Mouse (Mus musculus): ENCODE results near the gene Sprr3. TPM values are rescaled to one million over a fixed set of nuclear protein-coding genes. Genes with fewer than 3 reads are reported as not detected.

The Sprr3 gene
- total and polyA plus RNA-seq, 2 experiments: not detected

DNA sequence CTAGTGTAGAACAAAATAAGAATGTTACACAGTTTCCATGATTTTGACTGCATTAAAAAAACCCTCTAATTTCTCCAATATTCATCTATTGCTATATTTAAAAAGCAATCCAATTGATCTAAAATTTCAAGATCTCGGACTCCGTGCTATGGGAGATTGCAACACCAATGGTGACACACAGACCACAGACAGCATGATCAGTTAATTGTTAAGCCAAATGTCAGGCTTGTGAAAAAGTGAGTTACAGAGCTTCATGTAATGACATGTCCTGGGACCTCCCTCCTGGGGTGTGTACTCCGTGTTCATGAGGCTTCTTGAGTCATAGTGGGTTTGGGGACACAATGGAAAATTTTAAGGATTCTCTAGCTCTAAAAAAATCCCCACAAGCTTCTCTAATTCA is 18.3 kb downstream of the Sprr3 start:
- Histone ChIP-seq H3K9ac (ENCODE audit: low read depth, low read length) (no peak overlapping the region), H3K27me3 (ENCODE audit: control insufficient read depth, insufficient read depth, low read length) (no peaks in the 10 kb centered on the region), H3K79me2 (ENCODE audit: control insufficient read depth, insufficient read depth, low read length) (no peaks in the 10 kb centered on the region), H3K36me3 (ENCODE audit: control insufficient read depth, insufficient read depth, low read length) (no peaks in the 10 kb centered on the region), H3K27ac (replicated peaks; ENCODE audit: insufficient read depth, low read depth, low read length) (no peak overlapping the region), H3K4me1 (ENCODE audit: control insufficient read depth, insufficient read depth, low read length) (no peaks in the 10 kb centered on the region), H3K4me3 (ENCODE audit: insufficient read depth, low read depth, low read length) (no peak overlapping the region)
- TF ChIP-seq POLR2A (IDR thresholded peaks at IDR 0.05; ENCODE audit: extremely low read depth, insufficient read depth, low read length) (no peak), CTCF (IDR thresholded peaks at IDR 0.05; ENCODE audit: low read depth, low read length) (no peak)
- DNase-seq (ENCODE audit: extremely low read depth, low read depth, low spot score): peak; percentile 69
- WGBS: 31% methylated on average over 3 of the region's 3 CpGs

DNA sequence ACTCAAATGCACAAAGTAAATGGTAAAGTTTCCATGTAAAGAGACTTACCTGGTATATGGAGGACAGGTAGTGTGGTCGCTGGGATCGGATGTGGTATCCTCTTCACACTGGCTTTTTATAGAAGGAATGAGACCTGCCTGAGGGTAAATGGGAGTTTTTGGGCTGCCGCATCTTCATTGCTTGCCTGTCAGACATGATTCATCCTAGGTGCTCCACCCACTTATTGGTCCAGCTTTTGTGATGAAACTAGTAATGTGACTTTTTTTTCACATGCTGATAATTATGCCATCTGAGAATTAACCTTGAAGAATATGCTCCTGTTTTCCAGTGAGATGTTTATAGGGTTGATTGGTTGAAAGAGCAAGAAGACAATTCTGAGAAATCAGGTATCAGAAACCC is 19.8 kb downstream of the Sprr3 start, which contains the start of gene Sprr1b:
Sprr1b (minus strand) TSS at position 101 of the 400 bp plus-strand sequence.
- Histone ChIP-seq H3K4me1 (ENCODE audit: control insufficient read depth, insufficient read depth, low read length) (no peaks in the 10 kb centered on the region), H3K79me2 (ENCODE audit: control insufficient read depth, insufficient read depth, low read length) (no peaks in the 10 kb centered on the region), H3K27ac (replicated peaks; ENCODE audit: insufficient read depth, low read depth, low read length) (no peak within 1 kb of the TSS), H3K4me3 (ENCODE audit: insufficient read depth, low read depth, low read length) (no peak within 1 kb of the TSS), H3K36me3 (ENCODE audit: control insufficient read depth, insufficient read depth, low read length) (no peaks in the 10 kb centered on the region), H3K9ac (ENCODE audit: low read depth, low read length) (no peak within 1 kb of the TSS), H3K27me3 (ENCODE audit: control insufficient read depth, insufficient read depth, low read length) (no peaks in the 10 kb centered on the region)
- no peak for TF ChIP-seq POLR2A (IDR thresholded peaks at IDR 0.05; ENCODE audit: extremely low read depth, insufficient read depth, low read length)
- no peak for TF ChIP-seq CTCF (IDR thresholded peaks at IDR 0.05; ENCODE audit: low read depth, low read length)
- DNase-seq (ENCODE audit: extremely low read depth, low read depth, low spot score): no peak
- 100% methylated on average over 3 of the region's 3 CpGs for WGBS

DNA sequence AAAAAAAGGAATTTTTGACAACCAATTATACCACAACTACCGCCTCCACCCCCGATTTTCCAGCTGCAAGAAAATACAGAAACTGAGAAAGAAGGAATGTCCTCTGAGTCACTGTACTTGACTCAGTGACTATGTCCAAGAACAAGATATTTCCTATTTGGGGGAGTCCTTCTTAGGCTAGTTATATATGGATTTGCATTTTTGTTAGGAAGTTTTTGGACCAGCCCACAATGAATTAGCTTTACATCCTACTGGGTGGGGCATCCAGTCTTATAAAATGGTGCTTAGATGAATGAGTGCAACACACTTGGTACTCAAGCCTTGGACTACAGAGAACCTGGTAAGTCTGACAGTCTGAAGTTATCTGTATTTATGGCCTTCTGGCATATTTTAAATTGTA is 26.2 kb downstream of the Sprr3 start, which contains the start of gene Sprr2k:
Sprr2k (plus strand) TSS at position 301 of the 400 bp plus-strand sequence.
- no peak within 1 kb of the TSS for H3K4me3 ChIP-seq (ENCODE audit: insufficient read depth, low read depth, low read length)
- no peaks in the 10 kb centered on the region for H3K4me1 ChIP-seq (ENCODE audit: control insufficient read depth, insufficient read depth, low read length)
- 89% methylated on average over 2 of the region's 2 CpGs for WGBS
- DNase-seq (ENCODE audit: extremely low read depth, low read depth, low spot score): no peak
- H3K27me3 ChIP-seq (ENCODE audit: control insufficient read depth, insufficient read depth, low read length): no peaks in the 10 kb centered on the region
- no peak for TF ChIP-seq CTCF (IDR thresholded peaks at IDR 0.05; ENCODE audit: low read depth, low read length)
- no peak for TF ChIP-seq POLR2A (IDR thresholded peaks at IDR 0.05; ENCODE audit: extremely low read depth, insufficient read depth, low read length)
- H3K27ac ChIP-seq (replicated peaks; ENCODE audit: insufficient read depth, low read depth, low read length): no peak within 1 kb of the TSS
- no peaks in the 10 kb centered on the region for H3K36me3 ChIP-seq (ENCODE audit: control insufficient read depth, insufficient read depth, low read length)
- H3K9ac ChIP-seq (ENCODE audit: low read depth, low read length): no peak within 1 kb of the TSS
- no peaks in the 10 kb centered on the region for H3K79me2 ChIP-seq (ENCODE audit: control insufficient read depth, insufficient read depth, low read length)

DNA sequence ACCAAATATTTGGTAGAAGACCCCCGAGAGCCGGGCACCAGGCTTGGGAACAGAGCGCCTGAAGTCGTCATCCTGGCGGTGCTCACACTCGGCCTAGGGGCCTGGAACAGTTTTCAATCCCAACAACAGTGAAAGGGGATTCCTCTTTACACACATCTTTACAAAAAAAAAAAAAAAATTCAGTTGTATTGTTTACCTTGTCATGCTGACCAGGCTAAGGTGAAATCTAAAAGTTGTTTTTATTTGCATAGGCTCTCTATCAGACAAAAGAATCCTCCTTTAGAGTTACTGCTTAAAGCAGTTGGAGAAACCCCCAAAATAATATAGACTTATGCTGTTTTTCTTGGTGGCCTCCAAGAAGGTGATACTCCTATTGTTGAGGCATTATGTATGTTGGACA is 29.2 kb downstream of the Sprr3 start, which contains the start of gene Gm9774:
Gm9774 (minus strand) TSS at position 101 of the 400 bp plus-strand sequence.
- Histone ChIP-seq H3K4me1 (ENCODE audit: control insufficient read depth, insufficient read depth, low read length) (no peaks in the 10 kb centered on the region), H3K27me3 (ENCODE audit: control insufficient read depth, insufficient read depth, low read length) (no peaks in the 10 kb centered on the region), H3K27ac (replicated peaks; ENCODE audit: insufficient read depth, low read depth, low read length) (no peak within 1 kb of the TSS), H3K9ac (ENCODE audit: low read depth, low read length) (no peak within 1 kb of the TSS), H3K4me3 (ENCODE audit: insufficient read depth, low read depth, low read length) (no peak within 1 kb of the TSS), H3K36me3 (ENCODE audit: control insufficient read depth, insufficient read depth, low read length) (no peaks in the 10 kb centered on the region), H3K79me2 (ENCODE audit: control insufficient read depth, insufficient read depth, low read length) (no peaks in the 10 kb centered on the region)
- WGBS: 89% methylated on average over 6 of the region's 6 CpGs
- no peak for DNase-seq (ENCODE audit: extremely low read depth, low read depth, low spot score)
- no peak for TF ChIP-seq POLR2A (IDR thresholded peaks at IDR 0.05; ENCODE audit: extremely low read depth, insufficient read depth, low read length)
- no peak for TF ChIP-seq CTCF (IDR thresholded peaks at IDR 0.05; ENCODE audit: low read depth, low read length)

DNA sequence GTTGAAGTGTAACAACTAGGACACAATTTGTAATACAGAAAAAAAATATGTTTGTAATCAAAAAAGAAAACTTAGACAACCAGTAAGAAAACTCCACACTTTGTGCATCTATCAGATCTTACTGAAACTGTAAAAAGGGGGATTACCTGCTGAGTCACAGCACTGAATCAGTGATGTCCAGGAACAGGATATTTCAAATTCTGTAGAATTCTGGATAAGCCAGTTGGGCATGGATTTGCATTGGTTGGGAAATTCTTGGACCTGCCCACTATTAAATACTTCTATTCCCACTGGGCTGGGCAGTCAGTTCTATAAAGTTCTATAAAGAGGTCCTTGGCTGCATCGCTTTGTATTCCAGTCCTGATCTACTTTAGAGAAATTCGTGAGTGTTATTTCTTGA is 40.7 kb downstream of the Sprr3 start, which contains the start of gene Sprr2j-ps:
Sprr2j-ps (plus strand) TSS at position 301 of the 400 bp plus-strand sequence.
- Histone ChIP-seq H3K9ac (ENCODE audit: low read depth, low read length) (no peak within 1 kb of the TSS), H3K4me1 (ENCODE audit: control insufficient read depth, insufficient read depth, low read length) (no peaks in the 10 kb centered on the region), H3K27ac (replicated peaks; ENCODE audit: insufficient read depth, low read depth, low read length) (no peak within 1 kb of the TSS), H3K27me3 (ENCODE audit: control insufficient read depth, insufficient read depth, low read length) (no peaks in the 10 kb centered on the region), H3K79me2 (ENCODE audit: control insufficient read depth, insufficient read depth, low read length) (no peaks in the 10 kb centered on the region), H3K36me3 (ENCODE audit: control insufficient read depth, insufficient read depth, low read length) (no peaks in the 10 kb centered on the region), H3K4me3 (ENCODE audit: insufficient read depth, low read depth, low read length) (no peak within 1 kb of the TSS)
- DNase-seq (ENCODE audit: extremely low read depth, low read depth, low spot score): no peak
- no peak for TF ChIP-seq CTCF (IDR thresholded peaks at IDR 0.05; ENCODE audit: low read depth, low read length)
- TF ChIP-seq POLR2A (IDR thresholded peaks at IDR 0.05; ENCODE audit: extremely low read depth, insufficient read depth, low read length): no peak
- 92% methylated on average over 2 of the region's 2 CpGs for WGBS

DNA sequence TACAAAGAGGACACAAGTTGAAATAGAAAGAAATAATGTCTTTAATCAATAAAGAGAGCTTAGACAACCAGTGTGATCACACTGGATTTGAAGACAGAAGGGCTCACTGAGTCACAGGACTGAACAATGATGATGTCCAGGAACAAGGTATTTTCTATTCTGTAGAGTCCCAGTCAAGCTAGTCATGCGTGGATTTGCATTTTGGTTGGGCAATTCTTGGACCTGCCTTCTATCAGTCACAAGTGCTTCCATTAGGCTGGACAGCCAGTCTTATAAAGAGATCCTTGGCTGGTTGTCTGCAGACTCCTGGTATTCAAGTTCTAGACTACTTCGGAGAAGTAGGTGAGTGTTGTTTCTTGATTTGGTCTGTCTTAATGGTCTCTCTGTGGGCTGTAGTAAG is 50.8 kb downstream of the Sprr3 start, which contains the start of gene Sprr2i:
Sprr2i (plus strand) TSS at position 301 of the 400 bp plus-strand sequence.
- Histone ChIP-seq H3K36me3 (ENCODE audit: control insufficient read depth, insufficient read depth, low read length) (no peaks in the 10 kb centered on the region), H3K4me1 (ENCODE audit: control insufficient read depth, insufficient read depth, low read length) (no peaks in the 10 kb centered on the region), H3K9ac (ENCODE audit: low read depth, low read length) (no peak within 1 kb of the TSS), H3K4me3 (ENCODE audit: insufficient read depth, low read depth, low read length) (no peak within 1 kb of the TSS), H3K79me2 (ENCODE audit: control insufficient read depth, insufficient read depth, low read length) (no peaks in the 10 kb centered on the region), H3K27ac (replicated peaks; ENCODE audit: insufficient read depth, low read depth, low read length) (no peak within 1 kb of the TSS), H3K27me3 (ENCODE audit: control insufficient read depth, insufficient read depth, low read length) (no peaks in the 10 kb centered on the region)
- DNase-seq (ENCODE audit: extremely low read depth, low read depth, low spot score): no peak
- 89% methylated on average over 2 of the region's 2 CpGs for WGBS
- TF ChIP-seq CTCF (IDR thresholded peaks at IDR 0.05; ENCODE audit: low read depth, low read length): no peak
- no peak for TF ChIP-seq POLR2A (IDR thresholded peaks at IDR 0.05; ENCODE audit: extremely low read depth, insufficient read depth, low read length)

Other genes with a start within 250 kb of the Sprr3 start
- not detected in 2 replicates for gene Sprr2a1, start 242.9 kb downstream of the Sprr3 start, total RNA-seq (2014; rRNA removed)
- gene Sprr2a1, start 242.9 kb downstream of the Sprr3 start, polyA plus RNA-seq (2012; rRNA removed): 0.06 TPM in 1 of 2 replicates, not detected in the other
- 0.40 TPM in 1 of 2 replicates, not detected in the other for gene Sprr2a2, start 242.8 kb downstream of the Sprr3 start, total RNA-seq (2014; rRNA removed)
- gene Sprr2a2, start 242.8 kb downstream of the Sprr3 start, polyA plus RNA-seq (2012; rRNA removed): 6.9 and 12.2 TPM in 2 replicates
- not detected in 2 replicates for gene Sprr2a3, start 173.3 kb downstream of the Sprr3 start, total RNA-seq (2014; rRNA removed)
- 0.39 TPM in 1 of 2 replicates, not detected in the other for gene Sprr2a3, start 173.3 kb downstream of the Sprr3 start, polyA plus RNA-seq (2012; rRNA removed)
- not detected in 2 replicates for gene Sprr2b, start 142.1 kb downstream of the Sprr3 start, total RNA-seq (2014; rRNA removed)
- gene Sprr2b, start 142.1 kb downstream of the Sprr3 start, polyA plus RNA-seq (2012; rRNA removed): not detected in 2 replicates
- gene Sprr2d, start 119.6 kb downstream of the Sprr3 start, total RNA-seq (2014; rRNA removed): not detected in 2 replicates
- gene Sprr2d, start 119.6 kb downstream of the Sprr3 start, polyA plus RNA-seq (2012; rRNA removed): not detected in 2 replicates
- not detected in 2 replicates for gene Sprr2e, start 106.6 kb downstream of the Sprr3 start, total RNA-seq (2014; rRNA removed)
- gene Sprr2e, start 106.6 kb downstream of the Sprr3 start, polyA plus RNA-seq (2012; rRNA removed): not detected in 2 replicates
- not detected in 2 replicates for gene Sprr2f, start 93.5 kb downstream of the Sprr3 start, total RNA-seq (2014; rRNA removed)
- not detected in 2 replicates for gene Sprr2f, start 93.5 kb downstream of the Sprr3 start, polyA plus RNA-seq (2012; rRNA removed)
- gene Sprr2h, start 73.0 kb downstream of the Sprr3 start, total RNA-seq (2014; rRNA removed): not detected in 2 replicates
- not detected in 2 replicates for gene Sprr2h, start 73.0 kb downstream of the Sprr3 start, polyA plus RNA-seq (2012; rRNA removed)
- not detected in 2 replicates for gene Sprr2i, start 50.7 kb downstream of the Sprr3 start, total RNA-seq (2014; rRNA removed)
- gene Sprr2i, start 50.7 kb downstream of the Sprr3 start, polyA plus RNA-seq (2012; rRNA removed): not detected in 2 replicates
- gene Sprr2j-ps, start 40.6 kb downstream of the Sprr3 start, total RNA-seq (2014; rRNA removed): not detected in 2 replicates
- not detected in 2 replicates for gene Sprr2j-ps, start 40.6 kb downstream of the Sprr3 start, polyA plus RNA-seq (2012; rRNA removed)
- gene Gm9774, start 29.3 kb downstream of the Sprr3 start, total RNA-seq (2014; rRNA removed): 1.6 and 1.7 TPM in 2 replicates
- gene Gm9774, start 29.3 kb downstream of the Sprr3 start, polyA plus RNA-seq (2012; rRNA removed): 4.2 and 5.0 TPM in 2 replicates
- gene Sprr2k, start 26.1 kb downstream of the Sprr3 start, total RNA-seq (2014; rRNA removed): not detected in 2 replicates
- gene Sprr2k, start 26.1 kb downstream of the Sprr3 start, polyA plus RNA-seq (2012; rRNA removed): not detected in 2 replicates
- not detected in 2 replicates for gene Sprr1b, start 19.9 kb downstream of the Sprr3 start, total RNA-seq (2014; rRNA removed)
- not detected in 2 replicates for gene Sprr1b, start 19.9 kb downstream of the Sprr3 start, polyA plus RNA-seq (2012; rRNA removed)
- not detected in 2 replicates for gene Sprr1a, start 27.2 kb upstream of the Sprr3 start, total RNA-seq (2014; rRNA removed)
- not detected in 2 replicates for gene Sprr1a, start 27.2 kb upstream of the Sprr3 start, polyA plus RNA-seq (2012; rRNA removed)
- gene Sprr4, start 41.8 kb upstream of the Sprr3 start, total RNA-seq (2014; rRNA removed): not detected in 2 replicates
- not detected in 2 replicates for gene Sprr4, start 41.8 kb upstream of the Sprr3 start, polyA plus RNA-seq (2012; rRNA removed)
- gene 2310046K23Rik, start 75.8 kb upstream of the Sprr3 start, total RNA-seq (2014; rRNA removed): not detected in 2 replicates
- not detected in 2 replicates for gene 2310046K23Rik, start 75.8 kb upstream of the Sprr3 start, polyA plus RNA-seq (2012; rRNA removed)
- gene Ivl, start 115.0 kb upstream of the Sprr3 start, total RNA-seq (2014; rRNA removed): not detected in 2 replicates
- gene Ivl, start 115.0 kb upstream of the Sprr3 start, polyA plus RNA-seq (2012; rRNA removed): not detected in 2 replicates
- gene Smcp, start 130.3 kb upstream of the Sprr3 start, total RNA-seq (2014; rRNA removed): not detected in 2 replicates
- gene Smcp, start 130.3 kb upstream of the Sprr3 start, polyA plus RNA-seq (2012; rRNA removed): 0.17 TPM in 1 of 2 replicates, not detected in the other
- gene 2210017I01Rik, start 148.8 kb upstream of the Sprr3 start, total RNA-seq (2014; rRNA removed): not detected in 2 replicates
- not detected in 2 replicates for gene 2210017I01Rik, start 148.8 kb upstream of the Sprr3 start, polyA plus RNA-seq (2012; rRNA removed)
- gene Lce6a, start 162.9 kb upstream of the Sprr3 start, total RNA-seq (2014; rRNA removed): not detected in 2 replicates
- gene Lce6a, start 162.9 kb upstream of the Sprr3 start, polyA plus RNA-seq (2012; rRNA removed): not detected in 2 replicates
- not detected in 2 replicates for gene Lce1a1, start 189.6 kb upstream of the Sprr3 start, total RNA-seq (2014; rRNA removed)
- not detected in 2 replicates for gene Lce1a1, start 189.6 kb upstream of the Sprr3 start, polyA plus RNA-seq (2012; rRNA removed)
- gene Lce1b, start 198.2 kb upstream of the Sprr3 start, total RNA-seq (2014; rRNA removed): not detected in 2 replicates
- not detected in 2 replicates for gene Lce1b, start 198.2 kb upstream of the Sprr3 start, polyA plus RNA-seq (2012; rRNA removed)
- gene Lce1a2, start 211.6 kb upstream of the Sprr3 start, total RNA-seq (2014; rRNA removed): not detected in 2 replicates
- gene Lce1a2, start 211.6 kb upstream of the Sprr3 start, polyA plus RNA-seq (2012; rRNA removed): not detected in 2 replicates
- not detected in 2 replicates for gene Lce1c, start 220.5 kb upstream of the Sprr3 start, total RNA-seq (2014; rRNA removed)
- gene Lce1c, start 220.5 kb upstream of the Sprr3 start, polyA plus RNA-seq (2012; rRNA removed): not detected in 2 replicates
- gene Lce1d, start 228.5 kb upstream of the Sprr3 start, total RNA-seq (2014; rRNA removed): not detected in 2 replicates
- gene Lce1d, start 228.5 kb upstream of the Sprr3 start, polyA plus RNA-seq (2012; rRNA removed): not detected in 2 replicates